In the genomic region with DNA sequence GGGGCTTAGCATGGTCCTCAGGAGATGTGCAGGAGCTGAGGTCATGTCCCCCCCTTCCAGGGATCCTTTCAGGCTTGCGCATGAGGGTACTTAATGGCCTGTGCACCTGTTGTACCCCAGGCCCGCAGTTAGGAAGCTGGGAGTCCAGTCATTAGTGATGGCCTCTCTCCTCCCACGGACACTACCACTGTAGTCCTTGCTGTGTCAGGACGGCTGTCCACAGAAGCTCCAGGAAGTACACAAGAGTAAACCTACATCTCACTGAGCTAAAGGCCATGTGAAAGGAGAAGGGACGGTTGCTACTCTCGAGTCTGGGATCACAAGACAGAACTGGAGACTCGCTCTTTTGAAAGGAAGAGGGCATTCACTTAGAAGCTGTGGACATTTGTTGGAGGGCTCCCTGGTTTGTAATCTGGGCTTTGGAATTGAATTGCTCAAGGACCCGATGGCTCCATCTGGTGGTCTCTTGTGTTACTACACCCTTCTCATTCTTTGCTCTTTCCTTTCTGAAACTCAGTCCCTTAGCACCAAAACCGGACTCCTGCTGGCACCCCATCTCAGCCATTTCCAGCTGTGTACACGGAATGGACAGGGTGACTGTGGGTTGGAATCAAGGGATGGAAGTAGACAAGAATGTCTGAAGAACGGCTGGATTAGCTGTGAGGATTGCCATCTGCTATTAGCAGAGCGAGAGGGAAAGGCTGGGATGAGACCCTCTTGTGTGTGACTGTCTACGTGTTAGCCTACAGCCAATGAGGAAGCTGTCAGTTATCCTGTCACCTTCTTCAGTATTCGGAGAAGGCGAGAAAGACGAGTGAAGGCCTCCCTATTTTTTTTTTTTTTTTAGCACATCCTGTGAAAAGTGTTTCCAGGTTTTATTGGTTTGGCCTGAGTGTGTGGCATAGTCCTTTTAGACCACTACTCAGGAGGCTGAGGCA, we compare ENCODE assay signal across 1 mouse cellular context.
A peak's percentile ranks its signal among the peaks of the same experiment; 100 is the strongest.
TF ChIP-seq lines count a peak whose summit lies in the region.

No protein-coding gene starts in this region.

TF ChIP-seq in CH12.LX, 34 proteins besides CTCF, POLR2A, EP300 and RAD21:
- no peak for TF ChIP-seq UBTF (IDR thresholded peaks at IDR 0.05; ENCODE audit: low read depth, low read length)
- TF ChIP-seq NELFE (IDR thresholded peaks at IDR 0.05; ENCODE audit: low read depth, low read length): 0 out of 2 replicates have a peak, but pooled peaks have one; percentile 27
- no peak for TF ChIP-seq MYC (IDR thresholded peaks at IDR 0.05; ENCODE audit: low read depth, low read length)
- no peak for TF ChIP-seq TCF12 (IDR thresholded peaks at IDR 0.05; ENCODE audit: low read depth, low read length)
- no peak for TF ChIP-seq GABPA (IDR thresholded peaks at IDR 0.05; ENCODE audit: insufficient replicate concordance, low read depth, low read length)
- no peak for TF ChIP-seq BHLHE40 (IDR thresholded peaks at IDR 0.05; ENCODE audit: low read depth, low read length)
- no peak for TF ChIP-seq HCFC1 (IDR thresholded peaks at IDR 0.05; ENCODE audit: low read depth, low read length)
- TF ChIP-seq MAX (IDR thresholded peaks at IDR 0.05; ENCODE audit: low read length): no peak
- TF ChIP-seq SMC3 (IDR thresholded peaks at IDR 0.05; ENCODE audit: low read depth, low read length): peak; percentile 77
- TF ChIP-seq JUND (conservative IDR thresholded peaks at IDR 0.05; ENCODE audit: low read depth, low read length): 0 out of 2 replicates have a peak, but pooled peaks have one; percentile 19
- TF ChIP-seq SIN3A (IDR thresholded peaks at IDR 0.05; ENCODE audit: low read length): 0 out of 2 replicates have a peak, but pooled peaks have one; percentile 23
- TF ChIP-seq IRF4 (IDR thresholded peaks at IDR 0.05; ENCODE audit: low read depth, low read length): no peak
- no peak for TF ChIP-seq KAT2A (IDR thresholded peaks at IDR 0.05; ENCODE audit: insufficient replicate concordance, low read length)
- TF ChIP-seq ZC3H11A (IDR thresholded peaks at IDR 0.05; ENCODE audit: low read depth, low read length): 0 out of 2 replicates have a peak, but pooled peaks have one; percentile 2
- no peak for TF ChIP-seq JUN (IDR thresholded peaks at IDR 0.05; ENCODE audit: insufficient read depth, low read depth, low read length)
